Mouse (Mus musculus) heart, postnatal 0 days (tissue): ENCODE measurements around the gene Ptprc.

ENCODE experiments used
- CTCF ChIP-seq: IDR thresholded peaks from 2 replicates; pipeline ENCODE4 v1.5.1; 2016; ENCODE audit warnings: antibody characterized with exemption, control low read depth, low read depth
- EP300 ChIP-seq: IDR thresholded peaks from 2 replicates; pipeline ENCODE4 v1.6.1; 2016; ENCODE audit warnings: antibody characterized with exemption, low read depth

DNA sequence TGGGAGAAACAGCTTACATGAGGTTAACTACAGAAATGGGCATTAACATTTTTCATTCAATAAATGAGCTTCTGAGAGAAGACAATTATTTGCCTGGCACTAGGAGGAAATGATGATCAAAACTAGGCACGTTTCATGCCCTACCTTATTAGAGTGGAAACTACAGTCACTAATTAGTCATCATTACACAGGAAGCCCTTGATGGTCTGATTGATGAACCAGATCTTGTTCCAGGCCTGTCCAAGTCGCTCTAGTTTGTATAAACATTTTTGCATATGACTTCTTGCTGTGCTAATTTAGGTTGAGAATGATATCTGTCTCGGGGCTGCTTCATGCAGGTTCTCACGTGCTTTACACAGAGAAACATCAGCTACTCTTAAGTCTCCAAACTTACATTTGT is 10.4 kb upstream of the Ptprc start:
- TF ChIP-seq CTCF, result no peak
- no peak for TF ChIP-seq EP300
